Mouse (Mus musculus) megakaryocyte, adult 5-6 weeks (primary cell): Measurements from ENCODE around the gene Maff. TPM values are rescaled to one million over a fixed set of nuclear protein-coding genes. Genes with fewer than 3 reads are reported as not detected.

Experiments
- ATAC-seq: 2 replicates; pipeline ENCODE4 v1.8.0; 2016; ENCODE audit warnings: mild to moderate bottlenecking, inconsistent platforms; ENCODE audit not compliant: poor library complexity, severe bottlenecking
- total RNA-seq, 2 experiments: library from RNA; stranded (forward) in 1 of 2; stranded (reverse) in 1 of 2; fragments of 153-499, 151-499 nt in 1 of 2; fragments of 221-1000, 200-1000 nt in 1 of 2; gene quantifications; 2 replicates each; pipeline versions ENCODE4 v1.2.3 to v1.2.4; 2015 to 2017

Maff gene
- total RNA-seq, 2 experiments from 2014 or later, result 1.4 to 5.4 TPM

- no peak for ATAC-seq
Observed at GRCm38 (mm10) chr15:79359954-79360353, 13.5 kb downstream of the Maff start.

GRCm38 (mm10) chr15:79360371-79360770 lies 13.9 kb downstream of the Maff start:
- ATAC-seq, result no peak

GRCm38 (mm10) chr15:79361023-79361422 lies 14.6 kb downstream of the Maff start:
- ATAC-seq, result no peak

GRCm38 (mm10) chr15:79364120-79364519 lies 17.7 kb downstream of the Maff start:
- ATAC-seq, result no peak

- no peak for ATAC-seq
Observed at GRCm38 (mm10) chr15:79365068-79365467, 18.6 kb downstream of the Maff start.

DNA sequence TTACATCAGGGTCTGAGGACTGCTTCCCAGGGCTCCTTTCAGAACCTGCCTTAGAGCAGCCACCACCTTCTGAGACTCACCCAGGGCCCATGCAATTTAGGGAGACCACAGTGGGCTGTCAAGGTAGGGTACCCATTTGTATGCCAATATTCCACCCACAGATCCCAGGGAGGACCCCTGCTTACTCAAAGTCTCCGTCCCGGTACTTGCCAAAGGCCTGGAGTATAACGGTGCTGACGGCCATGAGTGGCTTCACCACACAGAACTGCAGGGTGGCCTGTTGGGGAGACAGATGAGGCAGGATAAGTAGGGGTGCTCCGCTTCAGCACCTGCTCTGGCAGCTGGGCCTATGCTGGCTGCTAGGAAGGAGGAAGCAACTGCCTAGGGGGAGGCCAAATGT lies 20.0 kb downstream of the Maff start:
- no peak for ATAC-seq

DNA sequence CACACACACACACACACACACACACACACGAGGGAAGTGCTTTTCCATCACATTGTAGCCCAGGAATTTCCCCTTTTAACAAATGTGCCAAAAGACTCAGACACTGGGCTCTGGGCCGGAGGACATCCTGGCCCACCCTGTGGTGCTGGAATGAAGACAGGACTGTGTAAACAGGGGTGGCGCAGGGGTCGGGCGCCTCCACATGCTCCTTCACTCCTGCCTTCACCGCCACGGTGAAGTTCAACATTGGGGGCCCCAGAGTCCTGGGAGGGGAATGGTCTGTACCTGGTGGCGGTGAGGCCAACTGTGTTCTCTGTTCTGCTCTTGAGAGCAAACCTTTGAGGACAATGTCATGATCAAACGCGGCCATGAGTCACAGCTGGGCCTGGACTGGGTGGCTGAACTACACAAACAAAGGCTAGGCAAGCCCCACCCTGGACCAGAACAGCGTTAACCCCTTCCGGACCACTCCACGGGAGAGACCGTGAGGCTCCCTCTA lies 21.9 kb downstream of the Maff start:
- no peak for ATAC-seq

GRCm38 (mm10) chr15:79368861-79369440 lies 22.5 kb downstream of the Maff start:
- ATAC-seq, result no peak

DNA sequence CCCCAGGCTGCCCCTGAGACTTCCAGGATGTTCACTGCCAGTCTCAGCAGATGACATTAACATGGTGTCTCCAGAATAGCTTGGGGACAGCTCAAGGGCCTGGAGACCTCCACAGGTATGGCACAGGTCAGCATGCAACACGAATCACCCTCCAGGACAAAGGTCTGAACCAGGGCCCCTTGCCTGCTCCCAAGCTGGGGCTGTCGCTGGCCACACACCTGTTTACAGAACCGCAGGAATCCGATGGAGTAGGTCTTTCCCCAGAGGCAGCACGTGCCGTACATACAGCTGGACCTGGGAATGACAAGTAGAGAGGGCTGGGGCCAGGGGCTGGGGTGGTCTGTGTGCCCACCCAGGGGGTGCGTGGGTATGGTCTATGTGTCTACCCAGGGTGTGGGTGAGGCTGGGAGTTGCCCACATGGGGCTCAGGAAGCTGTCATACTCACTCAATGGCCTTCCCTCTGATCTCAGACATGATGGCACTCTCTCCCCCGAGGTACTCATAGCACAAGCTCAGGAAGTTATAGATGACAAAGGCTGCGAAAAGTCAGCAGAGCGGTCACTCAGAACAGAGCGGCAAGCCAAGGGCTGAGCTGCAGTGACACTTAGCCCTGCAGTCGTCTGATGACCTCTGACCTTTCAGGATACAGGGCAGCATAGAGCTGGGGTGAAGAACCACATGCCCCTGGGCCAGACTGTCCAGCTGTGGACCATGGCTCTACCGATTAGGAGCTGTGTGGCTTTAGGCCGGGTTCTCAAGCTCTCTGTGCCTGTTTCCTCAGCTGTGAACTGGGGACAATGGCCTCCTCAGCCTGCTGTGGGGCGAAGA lies 23.2 kb downstream of the Maff start:
- ATAC-seq, result no peak

DNA sequence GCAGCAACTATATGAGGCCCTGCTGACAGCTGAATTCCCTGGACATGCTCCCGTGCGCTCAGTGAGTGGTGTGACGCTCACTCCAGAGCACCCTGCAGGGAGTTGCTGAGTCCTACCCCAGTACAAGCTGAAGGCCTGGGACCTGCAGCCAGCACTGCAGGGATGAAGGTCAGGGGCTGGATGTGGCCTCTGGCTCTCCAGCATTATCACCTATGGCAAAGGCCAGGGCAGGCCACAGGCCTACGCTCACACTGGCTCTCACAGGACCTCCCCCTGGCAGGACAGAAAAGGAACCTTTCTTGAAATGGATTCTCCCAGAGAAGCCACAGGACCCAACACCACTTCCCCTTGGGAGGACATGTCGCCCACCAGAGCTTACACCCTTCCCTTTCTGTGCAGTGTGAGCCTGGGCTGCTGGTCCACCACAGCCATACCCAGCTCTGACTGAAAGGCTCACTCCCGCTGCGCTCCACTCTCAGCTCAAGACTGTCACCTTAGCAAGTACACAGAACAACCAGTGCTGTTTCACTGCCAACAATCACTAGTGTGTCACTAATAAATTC lies 23.9 kb downstream of the Maff start:
- no peak for ATAC-seq

GRCm38 (mm10) chr15:79374760-79375159 lies 28.3 kb downstream of the Maff start:
- no peak for ATAC-seq

GRCm38 (mm10) chr15:79377681-79378080 lies 31.3 kb downstream of the Maff start:
- no peak for ATAC-seq

DNA sequence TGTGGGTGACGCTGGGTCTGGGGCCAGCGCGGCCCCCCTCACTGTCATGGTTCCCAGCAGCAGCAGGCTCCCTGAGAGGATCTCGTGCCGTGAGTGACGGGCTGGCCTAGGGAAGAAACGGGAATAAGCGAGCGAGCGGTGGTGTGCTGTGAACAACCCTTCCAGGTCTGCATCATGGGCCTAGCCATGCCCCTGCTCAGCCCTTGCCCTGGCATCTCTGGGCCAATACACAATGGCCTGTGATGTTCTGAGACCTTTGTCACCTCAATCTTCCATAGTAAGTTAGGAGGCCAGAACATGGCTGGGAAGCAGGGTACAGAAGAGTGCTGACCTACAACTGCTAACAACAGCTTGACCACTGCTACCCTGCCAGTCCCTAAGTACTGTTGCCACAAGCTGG lies 32.2 kb downstream of the Maff start:
- ATAC-seq, result no peak

DNA sequence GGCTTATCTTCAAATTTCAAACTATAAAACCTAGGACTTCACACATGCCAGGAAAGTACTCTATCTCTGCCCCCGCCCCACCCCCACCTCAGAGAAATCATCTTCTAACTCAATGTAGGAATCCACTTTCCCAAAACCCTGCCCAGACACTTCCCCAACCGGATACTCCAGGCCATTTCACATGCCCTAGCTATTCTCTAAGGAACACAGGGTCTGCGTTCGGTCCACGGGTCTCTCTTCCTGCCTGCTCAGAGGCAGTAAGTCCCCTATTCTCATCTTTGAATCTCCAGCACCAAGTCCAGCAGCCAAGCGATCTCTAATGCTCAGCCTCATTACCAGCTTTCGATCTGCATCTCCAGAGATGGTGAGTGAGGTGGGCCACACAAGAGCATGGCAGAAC lies 33.2 kb downstream of the Maff start:
- ATAC-seq, result no peak

DNA sequence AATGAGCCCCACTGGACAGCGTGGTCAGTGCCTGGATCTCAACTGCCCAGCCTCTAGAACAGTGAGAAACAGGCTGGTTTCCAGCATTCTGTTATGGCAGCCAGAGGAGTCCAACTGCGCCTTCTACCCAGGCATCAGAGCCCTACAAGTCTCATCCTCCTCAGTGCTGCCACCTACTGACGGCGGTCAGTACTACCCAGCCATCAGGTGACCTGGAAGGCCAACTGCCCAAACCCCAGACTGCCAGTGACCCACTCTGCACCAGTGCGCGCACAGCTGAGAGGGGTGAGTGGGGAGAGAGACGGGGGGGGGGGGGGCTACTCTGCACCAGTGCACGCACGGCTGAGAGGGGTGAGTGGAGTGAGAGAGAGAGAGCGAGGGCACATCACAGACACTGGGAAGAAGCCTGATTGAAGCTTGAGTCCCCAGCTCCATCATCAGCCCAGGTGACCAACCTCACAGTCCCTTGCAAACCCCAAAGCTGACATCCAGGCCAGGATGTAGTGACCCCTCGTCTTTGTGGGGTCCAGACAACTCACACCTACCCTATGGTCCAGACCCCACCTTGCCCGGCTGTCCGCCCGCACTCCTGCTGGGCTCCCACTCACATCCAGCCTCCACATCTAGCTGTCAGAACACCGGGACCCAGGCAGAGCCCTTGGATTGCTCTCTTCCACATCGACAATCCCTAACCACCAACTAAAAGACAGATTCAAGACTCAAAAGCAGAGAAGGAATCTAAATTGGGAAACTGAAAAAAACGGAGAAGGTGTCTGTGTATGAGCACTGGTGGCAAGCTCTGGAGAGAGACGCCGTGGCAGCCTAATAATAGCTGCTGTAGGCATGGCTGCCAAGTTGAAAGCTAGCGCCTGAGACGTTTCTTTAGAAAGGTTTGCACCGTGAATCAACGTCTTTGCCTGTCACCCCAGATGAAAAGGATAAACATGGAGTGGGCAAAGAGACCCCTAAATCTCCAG lies 34.3 kb downstream of the Maff start:
- ATAC-seq, result peak; percentile 86

DNA sequence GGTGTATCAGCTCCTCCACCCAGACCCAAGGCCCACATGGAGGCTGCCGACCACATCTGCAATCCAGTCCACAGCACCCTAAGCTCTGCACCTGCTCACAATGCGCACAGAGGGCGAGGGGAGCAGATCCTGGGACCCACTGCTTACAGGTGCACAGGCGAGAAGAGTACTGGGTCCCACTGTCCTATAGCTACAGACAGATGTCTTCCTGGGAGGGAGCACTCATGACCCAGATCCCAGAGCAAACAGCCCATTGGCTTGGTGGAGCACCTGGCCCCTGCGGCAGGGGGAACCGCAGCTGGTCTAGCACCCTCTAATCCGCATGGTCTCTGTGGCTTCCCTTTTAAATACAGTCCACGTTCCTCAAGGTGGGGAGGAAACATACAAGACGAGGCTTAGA lies 35.2 kb downstream of the Maff start:
- ATAC-seq, result no peak

DNA sequence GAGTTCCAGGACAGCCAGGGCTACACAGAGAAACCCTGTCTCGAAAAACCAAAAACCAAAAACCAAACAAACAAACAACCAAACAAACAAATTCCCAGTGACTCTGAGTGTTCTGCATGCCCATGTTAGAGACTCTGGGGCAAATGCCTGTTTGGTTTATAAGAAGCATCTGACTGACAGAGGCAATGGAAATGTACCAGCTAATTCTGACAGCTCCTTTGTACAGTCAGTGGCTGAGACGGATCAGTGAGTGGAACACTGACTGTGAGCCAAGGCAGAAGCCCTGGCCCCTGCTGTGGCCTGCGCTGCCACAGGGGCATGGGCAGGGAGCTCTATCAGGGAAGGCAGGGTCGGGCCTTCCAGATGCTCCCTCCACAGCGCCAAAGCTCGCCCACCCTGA lies 40.7 kb downstream of the Maff start:
- no peak for ATAC-seq

DNA sequence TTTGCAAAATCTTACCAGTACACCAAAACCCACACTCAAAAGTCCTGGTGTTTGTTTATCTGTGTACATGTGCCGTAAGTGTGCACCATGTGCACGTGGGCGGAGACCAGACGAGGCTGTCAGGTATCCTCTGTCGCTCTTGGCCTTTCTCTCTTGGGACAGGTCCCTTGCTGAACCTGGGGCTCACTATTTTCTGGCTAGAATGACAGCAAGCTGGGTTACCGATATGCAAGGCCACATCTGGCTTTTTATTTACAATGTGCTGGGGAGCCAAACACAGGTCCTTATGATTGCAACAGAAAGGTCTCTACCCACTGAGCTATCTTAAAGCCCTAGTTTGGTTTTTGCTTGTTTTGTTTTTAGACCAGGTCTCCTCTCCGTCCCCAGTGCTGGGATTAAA lies 41.2 kb downstream of the Maff start:
- no peak for ATAC-seq

DNA sequence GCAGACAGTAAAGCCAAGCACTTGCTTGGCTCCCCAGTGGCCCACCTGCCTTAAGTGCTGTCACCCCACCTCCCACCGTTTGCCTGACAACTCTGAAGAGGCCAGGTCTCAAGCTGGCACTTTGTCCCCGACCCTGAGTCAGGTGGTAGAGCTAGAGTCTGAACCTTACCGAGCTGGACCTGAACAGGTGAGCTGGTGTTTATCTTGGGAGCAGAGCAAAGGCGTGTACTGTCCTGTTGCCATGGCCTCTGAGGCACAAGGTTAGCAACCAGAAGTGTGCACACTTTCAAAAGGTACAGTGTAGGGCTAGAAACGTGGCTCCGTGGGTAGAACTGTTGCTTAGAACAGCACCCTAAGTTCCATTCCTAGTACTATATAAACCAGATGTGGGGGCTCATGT lies 41.8 kb downstream of the Maff start:
- ATAC-seq, result no peak

DNA sequence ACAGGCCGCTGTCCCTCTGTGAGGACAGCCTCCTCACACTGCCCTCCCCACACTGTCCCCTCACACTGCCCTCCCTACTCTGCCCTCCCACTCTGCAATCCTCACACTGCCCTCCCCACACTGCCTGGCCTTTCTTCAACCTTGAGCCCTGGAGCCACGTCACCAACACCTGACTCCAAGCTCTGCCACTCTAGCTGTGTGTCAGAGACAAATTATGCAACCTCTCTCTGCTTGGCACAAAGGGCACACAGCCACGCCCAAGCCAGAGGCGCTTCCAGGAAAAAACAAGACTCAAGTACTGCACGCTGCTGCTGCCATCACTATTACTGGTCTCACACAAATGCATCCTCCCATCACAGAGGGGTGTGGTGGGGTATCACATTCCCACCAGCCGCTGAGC lies 44.0 kb downstream of the Maff start:
- peak; percentile 89 for ATAC-seq
